Mouse (Mus musculus) regulatory T cell (primary cell): ENCODE data around the gene Fars2.
"Not testable (repeated sequence)": the region's sequence is repeated elsewhere in the genome, so short reads cannot be mapped to it uniquely, and the experiment has no call there.

Source experiments
- in situ Hi-C: fragments of 300-600 bp; cut with MboI, MseI; formaldehyde crosslinking; loops from one replicate; pipeline ENCODE4 v1.15.1; 2025; ENCODE audit warnings: high pct_unique_total_duplicates

The Fars2 gene

GRCm38 (mm10) chr13:36460473-36460872, 343.3 kb downstream of the Fars2 start:
- in situ Hi-C loops = no loop called here

GRCm38 (mm10) chr13:36463669-36464068, 346.5 kb downstream of the Fars2 start:
- in situ Hi-C loops = no loop called here

GRCm38 (mm10) chr13:36466076-36466475, 348.9 kb downstream of the Fars2 start:
- in situ Hi-C loops = not testable (repeated sequence)

GRCm38 (mm10) chr13:36466515-36466921, 349.3 kb downstream of the Fars2 start:
- in situ Hi-C loops = no loop called here

- in situ Hi-C loops = no loop called here
Measured at GRCm38 (mm10) chr13:36467849-36468248, 350.6 kb downstream of the Fars2 start.

- in situ Hi-C loops = no loop called here
Measured at GRCm38 (mm10) chr13:36468963-36469362, 351.8 kb downstream of the Fars2 start.

- in situ Hi-C loops = no loop called here
Measured at GRCm38 (mm10) chr13:36469412-36470125, 352.4 kb downstream of the Fars2 start.

GRCm38 (mm10) chr13:36477648-36478047, 360.4 kb downstream of the Fars2 start:
- in situ Hi-C loops = no loop called here

GRCm38 (mm10) chr13:36478243-36478642, 361.0 kb downstream of the Fars2 start:
- in situ Hi-C loops = no loop called here

- in situ Hi-C loops = no loop called here
Measured at GRCm38 (mm10) chr13:36480101-36480500, 362.9 kb downstream of the Fars2 start.

- in situ Hi-C loops = no loop called here
Measured at GRCm38 (mm10) chr13:36484391-36484790, 367.2 kb downstream of the Fars2 start.

- in situ Hi-C loops = no loop called here
Measured at GRCm38 (mm10) chr13:36486756-36487155, 369.5 kb downstream of the Fars2 start.

GRCm38 (mm10) chr13:36489365-36489764, 372.2 kb downstream of the Fars2 start:
- in situ Hi-C loops = no loop called here

- in situ Hi-C loops = no loop called here
Measured at GRCm38 (mm10) chr13:36490612-36491011, 373.4 kb downstream of the Fars2 start.

- in situ Hi-C loops = no loop called here
Measured at GRCm38 (mm10) chr13:36492397-36492796, 375.2 kb downstream of the Fars2 start.

- in situ Hi-C loops = no loop called here
Measured at GRCm38 (mm10) chr13:36493294-36493693, 376.1 kb downstream of the Fars2 start.

GRCm38 (mm10) chr13:36493762-36494161, 376.6 kb downstream of the Fars2 start:
- in situ Hi-C loops = no loop called here

GRCm38 (mm10) chr13:36495980-36496379, 378.8 kb downstream of the Fars2 start:
- in situ Hi-C loops = no loop called here

GRCm38 (mm10) chr13:36497346-36497745, 380.1 kb downstream of the Fars2 start:
- in situ Hi-C loops = no loop called here

- in situ Hi-C loops = no loop called here
Measured at GRCm38 (mm10) chr13:36500370-36500905, 383.2 kb downstream of the Fars2 start.

GRCm38 (mm10) chr13:36503551-36503950, 386.3 kb downstream of the Fars2 start:
- in situ Hi-C loops = no loop called here

- in situ Hi-C loops = no loop called here
Measured at GRCm38 (mm10) chr13:36503991-36504390, 386.8 kb downstream of the Fars2 start.

GRCm38 (mm10) chr13:36505730-36506129, 388.5 kb downstream of the Fars2 start:
- in situ Hi-C loops = no loop called here

- in situ Hi-C loops = no loop called here
Measured at GRCm38 (mm10) chr13:36506315-36506714, 389.1 kb downstream of the Fars2 start.
